10 mouse cellular contexts compared by ENCODE assay signal in genomic region chr1:90153787-90154186, GRCm38 (mm10). TPM values are rescaled to one million over a fixed set of nuclear protein-coding genes. Genes with fewer than 3 reads are reported as not detected.
A peak's percentile ranks its signal among the peaks of the same experiment; 100 is the strongest.
DNase-seq lines count a peak whose midpoint lies in the region; ATAC-seq and TF ChIP-seq lines count a peak whose summit lies in the region.
"Had no signal": no experiment of that assay in that cellular context is flagged by ENCODE, and none has a peak within 500 bp of the region (broad histone marks: within the 10 kb centered on the region; RNA-seq: fewer than 3 reads in every experiment).

No protein-coding gene starts in this region.

- no peaks in the 10 kb centered on the region for H3K9me3 ChIP-seq in neural tube, embryonic 11.5 days (ENCODE audit: control insufficient read depth, low read length)
- 0 out of 2 replicates have a peak, but pooled peaks cover 3% of the 10 kb centered on the region for H3K9me3 ChIP-seq in liver, embryonic 12.5 days (replicated peaks)

- no peak for TF ChIP-seq CTCF in gastrocnemius, adult 2 months (IDR thresholded peaks at IDR 0.05)

- peaks cover 9% of the 10 kb centered on the region for H3K4me1 ChIP-seq in neural tube, embryonic 11.5 days (ENCODE audit: control insufficient read depth, insufficient read depth, low read length)
- H3K4me1 ChIP-seq in liver, embryonic 12.5 days = no peaks in the 10 kb centered on the region

- peak overlapping the region; percentile 57 for H3K4me3 ChIP-seq in gastrocnemius, adult 2 months
- no peak overlapping the region for H3K4me3 ChIP-seq in neural tube, embryonic 11.5 days (ENCODE audit: low read depth, low read length)
- no peak overlapping the region for H3K4me3 ChIP-seq in liver, embryonic 12.5 days

- intact Hi-C loops in gastrocnemius, adult 2 months (cut with DNase I) = no loop called here

- H3K9ac ChIP-seq in neural tube, embryonic 11.5 days (ENCODE audit: low read length) = no peak overlapping the region; the same call in 1 of the 2 replicates
- no peak overlapping the region for H3K9ac ChIP-seq in liver, embryonic 12.5 days

- DNase-seq in gastrocnemius, adult 2 months = no peak
- DNase-seq in gastrocnemius, postnatal 10 days = no peak
- no peak for DNase-seq in neural tube, embryonic 11.5 days (ENCODE audit: low spot score)
- no peak for DNase-seq in neural tube, embryonic 10.5 days (ENCODE audit: extremely low spot score, low spot score)
- no peak for DNase-seq in B cell, adult 2 months
- no peak for DNase-seq in frontal cortex, postnatal 36 days (ENCODE audit: low spot score in 2 of 2)
- no peak for DNase-seq in thymus, adult 18-20 months
- DNase-seq: cerebellum, adult 11 months had no signal

- peak; percentile 56; the same call in 1 of the 2 replicates for ATAC-seq in neural tube, embryonic 11.5 days (ENCODE audit: insufficient read depth, low FRiP score, low TSS enrichment)
- no peak for ATAC-seq in liver, embryonic 12.5 days

- no peak overlapping the region for H3K27ac ChIP-seq in gastrocnemius, adult 2 months
- H3K27ac ChIP-seq in neural tube, embryonic 11.5 days (ENCODE audit: low read depth, low read length) = peak overlapping the region; percentile 66
- H3K27ac ChIP-seq in liver, embryonic 12.5 days = no peak overlapping the region

- WGBS in neural tube, embryonic 11.5 days = 19% methylated on average over 6 of the region's 6 CpGs
- WGBS in liver, embryonic 12.5 days (ENCODE audit: insufficient replicate concordance) = 10% methylated on average over 6 of the region's 6 CpGs

- H3K4me2 ChIP-seq in neural tube, embryonic 11.5 days (ENCODE audit: low read depth) = peak overlapping the region; percentile 22
- H3K4me2 ChIP-seq in liver, embryonic 12.5 days = peak overlapping the region; percentile 36

- no peaks in the 10 kb centered on the region for H3K36me3 ChIP-seq in neural tube, embryonic 11.5 days (ENCODE audit: control insufficient read depth, insufficient read depth, low read length)
- no peaks in the 10 kb centered on the region for H3K36me3 ChIP-seq in liver, embryonic 12.5 days

- H3K27me3 ChIP-seq in neural tube, embryonic 11.5 days (ENCODE audit: control insufficient read depth, insufficient read depth, low read length) = no peaks in the 10 kb centered on the region
- H3K27me3 ChIP-seq in liver, embryonic 12.5 days (replicated peaks) = peaks cover 27% of the 10 kb centered on the region

RNA-seq across cellular contexts. Expression of gene Iqca, which starts 0.6 kb away (rescaled TPM):
- total RNA-seq in gastrocnemius, adult 2 months (2021) = not detected
- not detected for total RNA-seq in gastrocnemius, postnatal 10 days (2021)
- 0.11 TPM in 1 of 2 replicates, not detected in the other for polyA plus RNA-seq in neural tube, embryonic 11.5 days (2014; fragmentation: Nextera tagmentation; extraction: Ambion mirVana)
- 0.11 and 0.28 TPM in 2 replicates for polyA plus RNA-seq in liver, embryonic 12.5 days (2016; fragmentation: Nextera tagmentation; extraction: Ambion mirVana)
- total RNA-seq: monocyte, adult 5-6 weeks had no signal

RNA-seq across cellular contexts. Expression of gene Ackr3, which starts 50.0 kb away (rescaled TPM):
- 10 to 100 TPM; 10.7 to 17.2 TPM for total RNA-seq in gastrocnemius, adult 2 months (2021)
- total RNA-seq in gastrocnemius, postnatal 10 days (2021) = 10 to 100 TPM; 16.6 to 16.7 TPM
- polyA plus RNA-seq in neural tube, embryonic 11.5 days (2014; fragmentation: Nextera tagmentation; extraction: Ambion mirVana) = 45.9 and 47.0 TPM in 2 replicates
- polyA plus RNA-seq in liver, embryonic 12.5 days (2016; fragmentation: Nextera tagmentation; extraction: Ambion mirVana) = 9.0 and 10.4 TPM in 2 replicates
- total RNA-seq: monocyte, adult 5-6 weeks had no signal
